Mouse (Mus musculus) kidney, adult 2 months (tissue): ENCODE measurements around the gene Odf3l2. TPM values are rescaled to one million over a fixed set of nuclear protein-coding genes. Genes with fewer than 3 reads are reported as not detected.
A peak's percentile ranks its signal among the peaks of the same experiment; 100 is the strongest.

ENCODE experiments used
- DNase-seq: peaks from one replicate; pipeline ENCODE4 v3.0.0; 2021
- H3K27ac ChIP-seq: fragments of 200-500 bp; 2 replicates; pipeline ENCODE4 v1.5.1; 2012; ENCODE audit warnings: low read depth, low read length, control low read depth, inconsistent platforms; ENCODE audit not compliant: insufficient read depth
- H3K27me3 ChIP-seq: fragments of 200-500 bp; replicated peaks from 2 replicates; pipeline ENCODE4 v1.6.1; 2012; ENCODE audit warnings: mild to moderate bottlenecking, moderate library complexity, low read length, inconsistent platforms; ENCODE audit not compliant: control insufficient read depth, insufficient read depth
- H3K36me3 ChIP-seq: fragments of 200-500 bp; 2 replicates; pipeline ENCODE4 v1.6.1; 2012; ENCODE audit warnings: mild to moderate bottlenecking, moderate library complexity, low read length, inconsistent platforms; ENCODE audit not compliant: control insufficient read depth, insufficient read depth
- H3K4me1 ChIP-seq: fragments of 200-500 bp; 2 replicates; pipeline ENCODE4 v1.6.1; 2011; ENCODE audit warnings: low read length; ENCODE audit not compliant: control insufficient read depth, insufficient read depth
- H3K4me3 ChIP-seq: fragments of 200-500 bp; 2 replicates; pipeline ENCODE4 v1.5.1; 2011; ENCODE audit warnings: mild to moderate bottlenecking, low read depth, low read length, control low read depth; ENCODE audit not compliant: insufficient read depth
- CTCF ChIP-seq: fragments of 200-500 bp; conservative IDR thresholded peaks from 2 replicates; pipeline ENCODE4 v1.5.1; 2011; ENCODE audit warnings: low read depth, mild to moderate bottlenecking, control low read depth, low read length, moderate library complexity, mixed read lengths; ENCODE audit not compliant: insufficient read depth, insufficient read length
- POLR2A ChIP-seq: fragments of 200-500 bp; IDR thresholded peaks from one replicate; pipeline ENCODE4 v1.6.1; 2011; ENCODE audit warnings: low read depth, low read length, control low read depth
- WGBS: fragments of 180-500 bp; shearing (Covaris S2); methylation state at CpG from one replicate; pipeline ENCODE4 v1.1.7; 2018; 5-methylcytosine and 5-hydroxymethylcytosine counted together
- polyA plus RNA-seq: library from polyadenylated mRNA; depleted of rRNA; stranded (reverse); fragments of >200 nt; gene quantifications from 2 replicates; pipeline ENCODE4 v1.2.3, GENCODE M21; 2012

Gene Odf3l2
- polyA plus RNA-seq, 1 experiment, result 0.17 TPM

GRCm38 (mm10) chr10:79686691-79687090 lies 41.2 kb upstream of the Odf3l2 start:
- 84% methylated on average over 1 of the region's 1 CpGs for WGBS
- no peak for DNase-seq
- H3K36me3 ChIP-seq, result no peaks in the 10 kb centered on the region
- TF ChIP-seq POLR2A (no peak), CTCF (no peak)
- no peaks in the 10 kb centered on the region for H3K27me3 ChIP-seq
- no peak overlapping the region for H3K27ac ChIP-seq
- H3K4me3 ChIP-seq, result no peak overlapping the region
- H3K4me1 ChIP-seq, result peaks cover 10% of the 10 kb centered on the region; the same call in 1 of the 2 replicates

- H3K27me3 ChIP-seq, result no peaks in the 10 kb centered on the region
- H3K36me3 ChIP-seq, result no peaks in the 10 kb centered on the region
- H3K4me3 ChIP-seq, result no peak overlapping the region
- TF ChIP-seq POLR2A (no peak), CTCF (no peak)
- H3K4me1 ChIP-seq, result peaks cover 10% of the 10 kb centered on the region; the same call in 1 of the 2 replicates
- H3K27ac ChIP-seq, result no peak overlapping the region
- no peak for DNase-seq
- 91% methylated on average over 2 of the region's 2 CpGs for WGBS
Measured at GRCm38 (mm10) chr10:79686219-79686618, 40.7 kb upstream of the Odf3l2 start.

GRCm38 (mm10) chr10:79684770-79685600 lies 39.4 kb upstream of the Odf3l2 start:
- H3K36me3 ChIP-seq, result no peaks in the 10 kb centered on the region
- 90% methylated on average over 25 of the region's 25 CpGs for WGBS

GRCm38 (mm10) chr10:79683726-79684640 lies 38.4 kb upstream of the Odf3l2 start:
- TF ChIP-seq POLR2A, result no peak
- no peak for TF ChIP-seq CTCF
- Histone ChIP-seq H3K27me3 (no peaks in the 10 kb centered on the region), H3K36me3 (no peaks in the 10 kb centered on the region), H3K4me1 (peaks cover 10% of the 10 kb centered on the region; the same call in 1 of the 2 replicates), H3K4me3 (peak overlapping the region; percentile 90), H3K27ac (no peak overlapping the region)
- peak; percentile 58 for DNase-seq
- WGBS, result 43% methylated on average over 6 of the region's 6 CpGs

More at GRCm38 (mm10) chr10:79684770-79685600, 39.4 kb upstream of the Odf3l2 start:
- Histone ChIP-seq H3K4me3 (no peak overlapping the region), H3K27ac (no peak overlapping the region), H3K4me1 (peaks cover 10% of the 10 kb centered on the region; the same call in 1 of the 2 replicates), H3K27me3 (no peaks in the 10 kb centered on the region)
- no peak for DNase-seq
- TF ChIP-seq POLR2A (no peak), CTCF (no peak)

- no peaks in the 10 kb centered on the region for H3K27me3 ChIP-seq
- peak; percentile 75 for DNase-seq
- TF ChIP-seq CTCF (peak; percentile 54), POLR2A (no peak)
- H3K4me3 ChIP-seq, result peak overlapping the region; percentile 90
- H3K36me3 ChIP-seq, result no peaks in the 10 kb centered on the region
- 3% methylated on average over 10 of the region's 10 CpGs for WGBS
- peak overlapping the region; percentile 52 for H3K27ac ChIP-seq
- H3K4me1 ChIP-seq, result peaks cover 10% of the 10 kb centered on the region; the same call in 1 of the 2 replicates
Measured at GRCm38 (mm10) chr10:79682916-79683582, 37.5 kb upstream of the Odf3l2 start.

GRCm38 (mm10) chr10:79682551-79682915 lies 37.0 kb upstream of the Odf3l2 start:
- peak overlapping the region; percentile 52 for H3K27ac ChIP-seq
- TF ChIP-seq CTCF (no peak), POLR2A (no peak)

More at GRCm38 (mm10) chr10:79682551-79682915, 37.0 kb upstream of the Odf3l2 start:
- H3K4me3 ChIP-seq, result peak overlapping the region; percentile 90
- under 1% methylated on average over 10 of the region's 10 CpGs for WGBS
- no peaks in the 10 kb centered on the region for H3K27me3 ChIP-seq
- H3K4me1 ChIP-seq, result peaks cover 10% of the 10 kb centered on the region; the same call in 1 of the 2 replicates
- H3K36me3 ChIP-seq, result no peaks in the 10 kb centered on the region
- DNase-seq, result peak; percentile 28
